Mouse (Mus musculus): Measurements from ENCODE around the gene Sh3yl1.

Gene Sh3yl1

DNA sequence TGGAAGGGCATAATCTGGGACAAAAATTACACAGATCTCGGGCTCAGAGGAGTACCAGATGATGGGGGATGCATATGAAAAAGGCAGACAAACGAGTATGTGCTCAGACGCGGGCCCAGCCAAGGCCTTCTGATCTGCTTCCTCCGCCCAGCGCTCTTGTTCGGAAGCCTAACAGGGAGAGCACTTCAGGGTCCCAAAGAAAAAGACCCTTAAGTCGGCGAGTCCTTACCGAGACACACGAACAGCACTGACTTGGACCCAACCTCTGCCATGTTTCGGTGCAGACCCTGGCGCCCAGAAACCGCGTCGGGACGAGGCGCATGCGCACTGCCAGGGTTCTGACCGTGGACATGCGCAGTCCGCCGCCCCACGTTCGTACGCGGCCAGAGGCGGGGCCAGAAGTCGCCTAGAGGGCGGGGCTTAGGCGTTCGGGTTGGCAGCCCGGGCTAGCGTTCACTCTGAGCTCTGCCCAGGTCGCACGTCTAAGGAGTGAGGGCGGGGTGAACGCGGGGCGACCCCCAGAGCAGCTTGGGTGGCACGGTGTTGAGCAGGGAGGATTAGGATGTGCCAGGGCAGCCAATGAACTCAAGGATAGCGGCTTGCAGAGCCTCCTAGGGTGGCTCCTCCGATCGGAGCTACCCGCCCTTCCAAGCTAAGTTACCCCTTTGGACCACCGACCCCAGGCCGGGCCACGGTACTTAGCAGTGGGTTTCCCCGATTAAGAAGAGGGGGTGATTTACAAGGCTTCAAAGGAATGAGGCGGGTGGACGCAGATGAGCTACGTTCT is at the start of gene Sh3yl1, which contains the start of gene Acp1:
Gene Sh3yl1, plus strand, starts transcription at position 408 of the 787 bp plus-strand sequence.
Gene Acp1, minus strand, starts transcription at position 329 of the 787 bp plus-strand sequence.
- DNase-seq (ENCODE audit: low read depth): peak; percentile 96

- no peak for DNase-seq (ENCODE audit: low read depth)
Observed at GRCm38 (mm10) chr12:30864347-30864746, 47.1 kb upstream of the Sh3yl1 start.

DNA sequence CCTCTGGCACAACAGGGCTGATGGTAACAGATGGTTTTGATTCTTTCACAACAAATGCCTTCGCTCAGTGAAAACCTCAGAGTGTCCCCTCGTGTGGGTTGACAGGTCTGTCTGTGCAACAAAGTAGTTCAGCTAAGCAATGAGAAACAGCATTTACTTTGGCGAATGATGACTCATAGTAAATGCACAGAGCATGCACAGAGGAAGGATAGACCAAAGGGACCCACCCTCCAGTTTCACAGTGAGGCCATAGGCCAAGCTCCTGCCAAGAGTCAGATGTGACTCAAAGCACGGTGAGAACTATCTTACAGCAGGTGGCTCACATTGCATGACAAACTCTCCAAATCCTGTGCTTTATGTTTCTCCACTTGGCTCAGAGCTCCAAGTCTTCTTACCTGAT is 45.7 kb upstream of the Sh3yl1 start:
- peak; percentile 8 for DNase-seq (ENCODE audit: low read depth)

GRCm38 (mm10) chr12:30879447-30879846 is 32.0 kb upstream of the Sh3yl1 start:
- no peak for DNase-seq (ENCODE audit: low read depth)

DNA sequence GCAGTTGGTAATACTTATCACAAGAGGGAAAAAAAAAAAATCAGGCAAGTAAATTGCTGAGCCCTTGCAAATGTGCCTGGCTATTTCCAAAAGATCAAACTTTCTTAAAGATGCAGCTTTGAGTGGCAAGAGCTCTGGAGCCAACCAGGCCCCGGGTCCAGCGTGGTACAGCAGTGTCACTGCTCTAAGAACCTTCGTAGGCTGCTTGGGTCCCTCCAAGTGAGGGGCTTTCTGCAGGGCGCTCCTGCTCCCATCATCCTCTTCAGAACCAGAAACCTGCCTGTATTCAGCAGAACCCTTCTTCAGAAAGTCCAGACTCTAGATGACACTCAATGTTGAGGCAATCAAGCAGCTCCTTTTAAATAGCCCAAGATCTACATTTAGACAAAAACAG is 27.9 kb upstream of the Sh3yl1 start:
- no peak for DNase-seq (ENCODE audit: low read depth)

GRCm38 (mm10) chr12:30883986-30884621 is 27.4 kb upstream of the Sh3yl1 start, which contains the start of gene Alkal2:
Gene Alkal2 (plus strand): TSS chr12:30884322.
- no peak for DNase-seq (ENCODE audit: low read depth)

DNA sequence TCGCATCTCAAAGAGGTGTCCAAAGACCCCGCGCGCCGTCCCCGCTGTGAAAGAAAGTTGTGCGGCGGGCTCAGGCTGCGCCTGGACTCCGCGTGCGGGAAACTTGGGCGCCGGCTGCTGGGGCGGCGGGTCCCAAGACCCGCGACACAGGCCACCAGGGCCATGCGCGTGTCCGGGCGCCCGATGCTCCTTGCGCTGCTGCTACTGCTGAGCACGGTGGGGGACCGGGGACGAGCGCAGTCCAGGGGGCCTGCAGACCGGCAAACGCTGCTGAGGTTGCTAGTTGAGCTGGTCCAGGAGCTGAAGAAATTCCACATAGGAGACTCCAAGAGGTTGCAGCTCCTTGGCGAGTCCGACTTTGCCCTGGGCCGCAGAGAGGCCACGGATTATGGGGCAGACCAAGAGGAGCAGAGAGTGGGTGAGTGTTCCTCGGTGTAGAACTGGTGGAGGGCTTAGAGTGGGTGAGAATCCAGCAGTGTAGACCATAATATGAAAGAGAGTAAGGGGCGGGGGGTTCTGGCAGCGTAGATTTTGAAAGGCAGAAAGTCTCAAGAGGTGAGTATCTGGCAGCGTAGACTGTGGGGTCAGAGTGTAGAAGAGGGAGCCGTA is 26.7 kb upstream of the Sh3yl1 start:
- no peak for DNase-seq (ENCODE audit: low read depth)

DNA sequence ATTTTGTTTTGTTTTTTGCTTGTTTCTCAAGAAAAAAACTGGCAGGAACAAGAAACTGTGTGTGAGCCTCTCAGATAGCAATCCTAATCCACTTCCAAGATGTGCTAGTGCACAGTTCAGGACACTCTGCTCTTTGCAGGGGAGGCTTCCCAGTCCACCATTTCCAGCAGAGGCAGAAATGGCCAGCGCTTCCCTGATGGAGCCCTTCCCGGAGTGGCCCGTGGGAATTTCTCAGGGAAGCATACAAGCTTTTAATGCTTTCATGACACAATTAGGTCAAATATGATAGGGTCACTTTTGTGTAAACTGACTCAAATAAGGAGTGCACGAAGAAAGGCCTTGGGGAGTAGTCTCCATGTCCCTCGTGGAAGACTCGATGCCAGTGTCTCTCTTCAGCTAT is 25.6 kb upstream of the Sh3yl1 start:
- DNase-seq (ENCODE audit: low read depth): no peak

DNA sequence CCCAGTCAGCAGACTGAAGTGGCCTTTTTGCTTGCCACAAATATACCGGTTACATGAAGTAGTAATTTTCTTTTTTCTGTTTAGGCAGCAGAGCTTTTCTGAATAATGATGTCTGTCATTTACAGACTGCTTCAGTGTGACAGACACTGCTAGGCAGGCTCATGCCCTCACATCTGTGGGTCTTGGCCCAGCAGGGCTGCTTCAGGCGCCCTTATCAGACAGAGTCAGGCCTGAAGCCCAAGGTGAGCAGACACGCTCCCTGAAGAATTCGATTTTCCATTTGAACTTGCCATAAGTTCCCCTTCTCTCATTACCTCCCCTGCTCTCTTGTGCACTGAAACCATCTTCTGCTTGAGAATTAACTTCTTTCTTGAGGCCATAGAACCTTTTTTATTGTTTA is 23.5 kb upstream of the Sh3yl1 start:
- no peak for DNase-seq (ENCODE audit: low read depth)

- DNase-seq (ENCODE audit: low read depth): peak; percentile 79
Observed at GRCm38 (mm10) chr12:30890067-30890466, 21.4 kb upstream of the Sh3yl1 start.

GRCm38 (mm10) chr12:30891438-30891837 is 20.0 kb upstream of the Sh3yl1 start:
- DNase-seq (ENCODE audit: low read depth): no peak

DNA sequence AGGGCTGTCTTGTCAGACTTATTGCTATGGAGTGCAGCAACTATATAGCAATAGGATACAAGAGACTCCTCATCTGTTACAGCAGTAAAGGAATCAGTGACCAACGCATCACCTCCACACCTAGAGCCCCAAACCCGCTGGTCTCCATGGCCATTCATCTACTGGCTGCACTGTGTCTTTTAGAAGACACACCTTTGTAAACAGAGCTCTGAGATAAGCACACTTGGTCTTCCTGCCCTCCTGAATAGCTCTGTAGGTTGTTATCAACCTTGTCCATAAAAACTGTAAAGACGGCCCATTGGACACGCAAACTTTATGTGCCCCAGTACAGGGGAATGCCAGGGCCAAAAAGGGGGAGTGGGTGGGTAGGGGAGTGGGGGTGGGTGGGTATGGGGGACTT is 14.4 kb upstream of the Sh3yl1 start:
- DNase-seq (ENCODE audit: low read depth): no peak

DNA sequence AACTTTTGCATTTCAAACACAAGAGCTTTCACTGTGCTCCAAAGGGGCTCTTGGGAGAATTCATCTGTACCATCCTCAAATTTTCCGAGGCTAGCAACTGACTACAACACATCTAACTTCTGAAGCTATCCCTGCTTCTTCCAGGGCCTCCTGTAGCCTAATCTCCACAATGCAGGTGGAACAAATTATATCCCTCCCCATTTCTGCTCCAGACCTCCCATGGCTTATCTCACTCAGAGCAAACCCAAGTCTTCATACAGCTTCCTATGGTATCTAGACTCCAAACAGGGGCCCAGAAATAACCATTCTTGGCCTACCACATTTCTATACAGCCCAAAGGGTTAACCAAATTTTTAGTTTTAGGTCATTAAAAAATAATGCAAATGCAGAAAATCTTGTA is 2.8 kb upstream of the Sh3yl1 start:
- no peak for DNase-seq (ENCODE audit: low read depth)

- no peak for DNase-seq (ENCODE audit: low read depth)
Observed at GRCm38 (mm10) chr12:30909881-30910280, 1.6 kb upstream of the Sh3yl1 start.

- peak; percentile 65 for DNase-seq (ENCODE audit: low read depth)
Observed at GRCm38 (mm10) chr12:30910860-30911259, 608 bp upstream of the Sh3yl1 start.

GRCm38 (mm10) chr12:30912048-30912381 is 547 bp downstream of the Sh3yl1 start:
- DNase-seq (ENCODE audit: low read depth): peak; percentile 28

GRCm38 (mm10) chr12:30912840-30913239 is 1.4 kb downstream of the Sh3yl1 start:
- no peak for DNase-seq (ENCODE audit: low read depth)

DNA sequence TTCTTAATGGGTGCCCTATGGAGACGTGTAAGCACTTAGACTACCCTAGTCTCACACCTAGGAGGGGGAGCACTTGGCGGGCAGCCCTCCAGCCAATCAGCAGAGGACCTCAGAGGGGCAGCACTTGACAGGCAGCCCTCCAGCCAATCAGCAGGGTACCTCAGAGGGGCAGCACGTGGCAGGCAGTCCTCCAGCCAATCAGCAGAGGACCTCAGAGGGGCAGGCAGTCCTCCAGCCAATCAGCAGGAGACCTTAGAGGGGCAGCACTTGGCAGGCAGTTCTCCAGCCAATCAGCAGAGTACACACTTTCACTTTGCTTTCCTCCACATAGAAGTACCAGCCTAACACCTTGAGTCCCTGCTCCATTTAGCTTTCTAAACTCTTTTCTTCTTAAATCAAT is 10.9 kb downstream of the Sh3yl1 start:
- peak; percentile 30 for DNase-seq (ENCODE audit: low read depth)

- no peak for DNase-seq (ENCODE audit: low read depth)
Observed at GRCm38 (mm10) chr12:30928182-30928581, 16.7 kb downstream of the Sh3yl1 start.

DNA sequence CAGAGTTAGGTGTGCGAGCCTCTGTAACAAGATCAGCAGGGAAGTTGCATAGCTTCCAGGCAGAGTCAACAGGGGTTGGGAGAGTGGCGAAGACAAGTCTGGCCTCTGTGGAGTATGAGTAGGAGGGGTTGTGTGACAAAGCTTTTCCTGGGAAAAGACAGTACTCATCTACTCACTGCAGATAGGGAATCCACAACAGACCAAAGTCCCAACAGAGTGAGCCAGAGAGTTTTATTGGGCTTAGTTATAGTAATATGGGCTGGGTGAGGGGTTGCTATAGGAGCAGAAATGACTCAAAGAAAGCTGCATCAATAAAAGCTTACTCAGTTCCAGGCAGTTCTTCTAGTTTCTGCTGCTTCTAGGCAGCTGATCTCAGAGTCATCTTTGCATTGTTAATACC is 21.8 kb downstream of the Sh3yl1 start:
- DNase-seq (ENCODE audit: low read depth): no peak

DNA sequence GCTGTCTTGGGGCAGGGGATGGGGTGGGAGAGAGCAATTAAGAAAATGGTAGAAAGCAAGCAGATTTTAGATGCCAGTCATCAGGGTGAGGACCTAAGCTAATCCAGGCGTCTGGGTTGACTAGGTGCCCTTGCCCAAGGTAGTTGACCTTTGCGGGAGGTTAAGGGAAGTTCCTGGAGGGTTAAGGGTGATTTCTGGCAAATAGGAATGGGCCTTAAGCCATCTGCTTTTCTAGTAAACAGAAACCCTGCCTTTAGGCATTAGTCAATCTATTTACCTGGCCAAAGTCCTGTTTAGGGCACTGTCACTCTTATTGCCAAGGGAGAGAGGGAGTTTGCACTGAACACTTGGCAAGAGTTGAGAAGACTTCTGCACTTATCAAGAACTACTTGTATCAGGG is 25.4 kb downstream of the Sh3yl1 start:
- DNase-seq (ENCODE audit: low read depth): no peak

DNA sequence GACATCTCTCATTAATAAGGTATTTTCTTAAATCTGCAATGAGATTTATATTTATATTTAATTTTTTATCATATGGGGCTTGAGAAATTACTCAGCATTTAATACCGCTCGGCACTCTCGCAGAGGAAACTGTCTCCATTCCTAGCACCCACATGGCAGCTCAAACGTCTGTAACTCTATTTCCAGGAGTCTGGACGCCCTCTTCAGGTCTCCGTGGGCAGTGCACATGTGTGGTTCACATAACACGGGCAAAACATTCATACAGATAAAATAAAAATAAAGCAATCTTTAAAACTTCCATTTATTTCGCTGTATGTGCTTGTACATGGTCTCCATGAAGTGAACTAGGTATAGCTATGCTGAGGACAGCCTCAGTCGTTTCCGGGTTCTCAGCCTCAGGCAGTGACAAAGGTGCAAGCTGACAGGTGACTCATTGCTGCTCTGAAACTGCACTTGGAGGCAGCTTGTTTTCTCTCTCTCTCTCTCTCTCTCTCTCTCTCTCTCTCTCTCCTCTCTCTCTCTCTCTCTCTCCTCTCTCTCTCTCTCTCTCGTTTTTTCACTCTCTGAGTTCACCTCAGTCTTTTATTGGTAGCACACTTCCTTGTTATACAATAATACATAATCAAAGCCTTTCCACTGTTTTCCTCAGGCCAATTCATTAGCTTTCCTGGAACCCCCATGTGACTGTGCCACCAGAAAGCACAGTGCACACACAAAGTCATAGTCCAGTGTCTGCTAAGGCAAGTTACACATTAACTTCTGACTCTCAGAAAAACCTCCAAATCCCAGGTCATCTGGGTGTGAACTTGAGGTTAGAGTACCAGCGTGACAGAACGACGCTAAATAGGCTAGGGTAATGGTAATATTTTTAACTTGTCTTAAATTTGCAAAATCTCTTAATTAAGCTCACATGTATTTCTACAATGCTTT is 31.9 kb downstream of the Sh3yl1 start:
- no peak for DNase-seq (ENCODE audit: low read depth)

Measured in NIH3T3 (cell line).